Mouse (Mus musculus): ENCODE data around the gene Rimbp2.

Gene Rimbp2

DNA sequence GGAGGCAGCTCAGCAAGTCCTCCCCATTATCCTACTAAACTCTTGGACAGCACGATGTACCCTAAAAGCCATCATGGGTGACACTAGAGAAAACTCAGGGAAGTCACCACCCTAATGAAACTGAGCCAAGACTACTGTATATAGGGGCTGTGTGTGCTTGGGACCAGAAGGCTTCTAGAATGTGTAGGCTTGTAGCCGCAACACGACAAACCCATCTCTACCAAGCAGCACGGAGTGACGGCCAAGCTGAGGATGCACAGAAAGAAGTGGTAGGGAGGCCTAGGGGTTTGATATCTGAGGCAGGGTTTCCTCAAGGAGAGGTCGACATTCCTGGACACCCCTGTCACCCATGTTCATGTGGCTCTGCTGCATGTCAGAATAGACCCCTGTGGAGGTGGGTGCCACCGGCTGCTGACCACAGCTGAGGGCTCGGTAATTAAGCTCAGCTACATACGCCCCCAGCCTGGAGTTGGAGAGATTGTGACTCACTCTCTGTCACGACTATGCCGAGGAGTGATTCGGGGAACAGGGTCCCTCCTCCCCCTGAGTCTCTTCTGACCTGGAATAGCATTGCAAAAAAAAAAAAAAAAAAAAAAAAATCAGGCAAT, 106.7 kb downstream of the Rimbp2 start:
- DNase-seq (ENCODE audit: low read depth, low spot score) = no peak

DNA sequence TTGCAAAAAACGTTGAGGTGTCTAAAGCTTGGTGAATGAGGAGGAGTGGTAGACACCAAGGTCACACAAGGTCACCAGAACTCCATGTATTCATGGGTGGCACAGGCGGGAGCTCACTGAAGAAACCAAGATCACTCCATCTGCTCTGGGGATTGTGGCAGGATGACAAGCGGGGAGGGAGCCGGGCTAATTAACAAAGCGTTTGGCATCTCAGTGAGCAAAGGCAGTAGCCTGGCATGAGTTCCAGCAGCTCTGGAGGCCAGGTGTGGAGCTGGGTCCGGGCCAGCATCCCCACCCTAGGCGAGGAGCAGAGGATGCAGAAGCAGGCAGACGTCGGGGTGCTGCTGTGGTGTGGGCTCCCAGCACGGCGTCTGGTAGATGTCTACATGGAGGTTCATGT, 108.3 kb downstream of the Rimbp2 start:
- DNase-seq (ENCODE audit: low read depth, low spot score) = no peak

DNA sequence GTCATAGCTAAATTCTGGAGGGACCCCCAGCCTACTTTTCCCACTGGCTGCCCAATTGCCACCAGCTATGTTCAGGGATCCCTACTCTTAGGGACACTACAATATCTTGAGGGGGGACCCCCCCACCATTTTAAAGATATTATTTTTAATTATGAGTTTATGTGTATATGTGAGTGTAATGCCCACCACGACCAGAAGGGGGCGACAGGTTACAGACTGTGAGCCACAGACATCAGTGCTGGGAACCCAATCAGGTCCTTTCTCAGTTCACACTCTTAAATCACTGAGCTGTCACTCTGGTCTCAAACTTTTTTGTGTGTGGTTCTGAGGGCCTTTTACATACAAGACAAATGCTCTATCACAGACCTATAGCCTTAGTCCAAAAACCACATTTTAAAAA, 109.3 kb downstream of the Rimbp2 start:
- no peak for DNase-seq (ENCODE audit: low read depth, low spot score)

- no peak for DNase-seq (ENCODE audit: low read depth, low spot score)
Measured at GRCm38 (mm10) chr5:128841541-128841940, 111.7 kb downstream of the Rimbp2 start.

GRCm38 (mm10) chr5:128837045-128837444, 116.2 kb downstream of the Rimbp2 start:
- DNase-seq (ENCODE audit: low read depth, low spot score) = no peak

DNA sequence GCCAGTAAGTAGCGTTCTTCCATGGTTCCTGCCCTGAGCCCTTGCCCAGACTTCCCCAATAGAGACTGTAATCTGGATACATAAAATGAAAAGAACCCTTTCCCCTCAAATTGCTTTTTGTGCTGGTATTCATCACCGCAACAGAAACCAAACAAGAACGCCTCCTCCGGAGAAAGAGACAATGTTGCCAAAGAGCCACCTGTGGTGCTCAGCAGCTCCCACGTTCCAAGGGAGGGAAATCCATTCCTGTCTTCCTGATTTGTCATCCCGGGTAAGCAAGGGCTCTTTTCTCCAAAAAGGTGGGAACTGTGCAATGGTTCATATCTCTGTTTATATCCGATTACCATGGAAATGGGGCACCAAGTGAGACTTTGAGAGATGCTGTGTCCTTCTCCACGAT, 119.2 kb downstream of the Rimbp2 start:
- DNase-seq (ENCODE audit: low read depth, low spot score) = no peak

- no peak for DNase-seq (ENCODE audit: low read depth, low spot score)
Measured at GRCm38 (mm10) chr5:128822843-128823242, 130.4 kb downstream of the Rimbp2 start.

DNA sequence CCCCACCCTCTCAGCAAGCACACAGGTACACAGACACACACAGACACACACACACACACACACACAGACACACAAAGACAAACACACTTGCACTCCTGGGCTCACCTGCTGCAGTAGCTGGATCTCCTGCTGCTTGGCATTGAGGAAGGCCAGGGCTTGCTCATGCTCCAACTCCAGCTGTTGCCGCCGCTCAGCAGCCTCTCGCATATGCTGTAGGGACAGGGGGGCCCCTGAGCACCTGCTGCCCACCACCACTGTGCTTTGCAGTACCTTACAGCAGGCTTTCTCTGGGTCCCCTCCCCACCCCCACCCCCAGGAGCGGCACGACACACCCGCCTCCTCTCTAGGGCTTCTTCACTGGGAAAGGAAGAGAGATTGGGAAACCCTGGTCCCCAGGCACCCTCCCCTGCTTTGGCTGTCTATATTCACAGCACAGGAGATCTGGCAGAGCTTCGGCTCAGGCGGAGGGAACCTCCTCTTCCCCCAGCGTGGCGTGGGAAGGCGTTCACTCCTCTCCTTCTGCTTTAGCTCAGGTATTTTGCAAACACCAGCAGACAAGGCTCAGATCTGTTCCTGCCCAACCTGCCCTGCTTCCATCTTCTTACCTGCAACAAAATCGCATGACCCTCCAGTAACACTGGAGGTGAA, 133.5 kb downstream of the Rimbp2 start:
- no peak for DNase-seq (ENCODE audit: low read depth, low spot score)

- DNase-seq (ENCODE audit: low read depth, low spot score) = no peak
Measured at GRCm38 (mm10) chr5:128815629-128816028, 137.7 kb downstream of the Rimbp2 start.

DNA sequence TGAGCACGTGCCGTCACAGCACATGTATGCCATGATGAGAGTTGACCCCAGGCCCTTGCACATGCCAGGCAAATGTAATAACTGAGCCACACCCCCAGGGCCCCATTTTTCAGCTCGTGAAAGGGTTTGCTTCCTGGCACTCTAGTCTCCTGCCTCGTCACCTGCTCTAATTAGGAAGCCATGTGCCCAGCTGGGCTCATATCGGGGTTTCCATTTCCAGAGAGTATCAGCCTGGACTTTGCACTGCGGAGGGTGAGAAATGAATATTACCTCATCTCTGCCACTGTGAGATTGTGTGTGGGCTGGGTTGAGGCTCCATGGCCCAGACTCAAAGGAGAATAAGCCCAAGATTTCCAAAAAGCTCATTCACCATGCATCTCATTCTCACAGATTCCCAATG, 138.2 kb downstream of the Rimbp2 start:
- no peak for DNase-seq (ENCODE audit: low read depth, low spot score)

- no peak for DNase-seq (ENCODE audit: low read depth, low spot score)
Measured at GRCm38 (mm10) chr5:128813121-128813520, 140.2 kb downstream of the Rimbp2 start.

DNA sequence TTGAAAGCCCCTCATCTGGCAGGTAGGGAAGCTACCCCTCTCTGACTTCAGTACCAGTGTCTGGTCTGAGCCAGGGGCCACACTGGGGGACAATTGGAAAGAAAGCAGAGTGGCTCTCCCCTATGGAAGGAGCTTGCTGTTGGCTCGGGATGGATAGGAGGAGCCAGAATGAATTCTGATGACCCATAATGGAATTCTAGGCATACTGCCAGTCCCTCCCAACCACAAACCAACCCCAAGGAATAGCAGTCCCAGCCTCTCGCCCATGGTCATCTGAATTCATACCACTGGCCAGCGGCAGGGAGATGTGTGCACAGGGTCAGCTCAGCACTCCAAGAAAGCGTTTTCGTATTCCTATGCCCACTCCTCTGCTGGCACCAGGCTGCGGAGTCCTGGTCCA, 141.9 kb downstream of the Rimbp2 start:
- DNase-seq (ENCODE audit: low read depth, low spot score) = no peak

DNA sequence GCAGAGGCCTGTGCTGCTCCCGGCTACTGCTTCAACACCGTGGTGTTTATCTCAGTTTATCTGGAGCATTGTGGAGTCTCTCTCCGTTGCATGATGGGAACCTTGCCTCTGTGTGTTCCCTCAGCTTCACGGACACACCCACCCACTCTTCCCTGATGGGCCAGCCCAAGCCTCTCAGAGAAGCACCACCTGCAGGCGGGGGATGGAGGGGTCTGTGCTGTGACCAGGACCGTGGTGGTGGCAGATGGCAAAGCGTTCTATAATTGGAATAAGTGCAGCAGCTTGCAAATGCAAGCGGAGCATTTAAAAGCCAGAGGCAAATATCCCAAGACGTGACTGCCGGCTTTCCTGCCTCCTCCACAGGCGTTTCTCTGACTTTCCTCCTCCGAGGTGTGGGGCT, 143.3 kb downstream of the Rimbp2 start:
- no peak for DNase-seq (ENCODE audit: low read depth, low spot score)

DNA sequence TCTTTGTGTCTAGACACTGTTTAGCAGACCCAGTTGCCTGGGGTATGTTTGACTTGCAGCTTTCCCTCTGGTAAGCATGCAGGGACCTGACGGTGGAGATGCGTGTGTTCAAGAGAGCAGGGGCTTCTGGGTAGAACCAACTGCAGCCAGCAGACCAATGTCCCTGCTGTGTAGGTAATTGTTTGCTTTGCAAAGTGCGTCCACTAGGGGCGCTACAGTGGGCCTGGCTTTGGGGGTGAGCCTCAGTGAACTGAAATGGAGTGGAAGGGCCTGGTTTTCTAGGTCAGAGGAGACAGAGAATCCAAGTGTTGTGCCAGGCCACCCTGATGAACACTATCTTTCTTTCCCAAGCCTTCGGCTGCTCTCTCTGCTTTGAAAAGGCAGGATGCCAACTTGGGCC, 143.9 kb downstream of the Rimbp2 start:
- no peak for DNase-seq (ENCODE audit: low read depth, low spot score)

- DNase-seq (ENCODE audit: low read depth, low spot score) = no peak
Measured at GRCm38 (mm10) chr5:128808547-128809182, 144.6 kb downstream of the Rimbp2 start.

- no peak for DNase-seq (ENCODE audit: low read depth, low spot score)
Measured at GRCm38 (mm10) chr5:128807408-128807807, 145.9 kb downstream of the Rimbp2 start.

DNA sequence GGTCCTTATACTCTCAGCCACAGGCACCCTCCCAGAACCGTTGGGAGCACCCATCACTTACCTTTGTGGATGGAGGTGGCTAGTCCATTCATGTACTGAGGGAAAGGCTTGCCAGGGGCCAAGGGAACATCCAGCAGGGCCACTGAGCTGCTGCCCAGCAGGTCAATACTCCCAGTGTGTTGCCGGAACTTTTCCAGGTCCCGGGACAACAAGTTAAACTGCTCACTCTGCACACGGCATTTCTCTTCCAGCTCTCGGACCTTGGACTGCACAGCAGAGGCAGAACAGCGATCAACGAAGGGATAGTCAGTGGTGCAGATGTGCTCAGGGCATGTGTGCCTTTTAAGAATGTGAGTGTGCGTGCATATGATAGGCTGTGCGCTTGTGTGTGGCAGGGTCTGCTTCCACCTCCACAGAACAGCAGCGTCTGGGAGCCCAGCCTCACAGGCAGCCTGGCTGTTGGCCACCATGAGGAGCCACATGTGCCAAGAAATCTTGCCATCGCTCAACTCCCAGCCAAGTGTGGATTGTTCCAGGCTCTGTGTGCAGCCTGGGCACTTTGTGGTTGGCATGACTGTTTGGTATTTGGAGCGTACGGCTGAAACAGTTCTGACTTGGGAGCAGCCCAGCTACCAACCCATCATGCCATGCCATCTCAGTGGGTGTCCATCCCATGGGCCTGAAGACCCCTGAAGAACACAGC, 146.8 kb downstream of the Rimbp2 start:
- no peak for DNase-seq (ENCODE audit: low read depth, low spot score)

DNA sequence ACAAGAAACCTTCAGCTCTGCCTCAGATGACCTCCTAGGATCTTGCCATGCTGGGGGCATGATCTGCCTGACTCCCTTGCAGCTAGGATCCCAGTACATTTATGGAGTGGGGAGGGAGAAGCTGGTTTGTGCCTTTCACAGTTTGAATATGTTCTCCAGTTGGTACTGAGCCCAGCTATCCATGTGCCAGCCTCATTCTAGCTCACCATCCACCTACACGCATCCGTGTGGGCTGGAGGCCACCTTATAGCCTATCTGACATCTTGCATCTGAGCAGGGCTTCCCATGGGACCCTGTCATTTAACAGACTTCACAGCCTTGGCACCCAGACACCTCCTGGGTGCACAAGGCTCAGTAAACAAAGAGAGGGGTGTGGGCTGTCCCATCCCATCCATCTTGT, 148.2 kb downstream of the Rimbp2 start:
- DNase-seq (ENCODE audit: low read depth, low spot score) = no peak

DNA sequence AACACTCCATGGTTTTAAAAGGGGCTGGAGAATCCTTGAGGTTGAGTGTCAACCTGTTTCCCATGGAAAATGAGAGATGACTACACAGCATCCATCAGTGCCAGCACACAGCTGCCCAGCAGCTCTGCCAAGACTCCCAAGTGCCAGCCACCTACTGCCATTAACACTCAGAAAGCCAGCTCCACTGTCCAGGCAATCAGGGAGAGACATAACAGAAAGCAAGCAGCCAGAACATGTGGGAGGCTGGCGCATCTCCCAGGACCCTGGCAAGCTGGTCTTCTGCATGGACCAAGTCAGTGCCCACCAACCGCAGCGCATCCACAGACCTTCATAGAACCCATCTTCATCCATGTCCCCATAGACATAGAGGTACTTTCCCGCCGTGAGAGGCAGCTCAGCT, 152.7 kb downstream of the Rimbp2 start:
- DNase-seq (ENCODE audit: low read depth, low spot score) = no peak

- no peak for DNase-seq (ENCODE audit: low read depth, low spot score)
Measured at GRCm38 (mm10) chr5:128781621-128782020, 171.7 kb downstream of the Rimbp2 start.

DNA sequence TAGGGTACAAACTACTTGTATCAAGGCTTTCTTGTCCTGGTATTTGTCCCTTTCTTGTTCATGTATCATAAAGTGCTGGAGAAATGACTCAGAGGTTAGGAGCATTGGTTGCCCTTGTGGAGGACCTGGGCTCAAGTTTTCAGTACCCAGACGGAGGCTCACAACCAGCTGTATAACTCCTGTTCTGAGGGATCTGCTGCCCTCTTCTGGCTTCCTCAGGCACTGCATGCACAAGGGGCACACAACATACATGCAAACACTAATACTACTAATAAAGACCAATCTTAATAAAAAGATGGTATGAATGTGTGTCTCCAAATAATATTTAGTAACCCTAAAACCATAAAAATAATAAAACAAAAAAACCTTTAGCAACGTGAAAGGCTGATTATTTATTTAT, 176.9 kb downstream of the Rimbp2 start:
- DNase-seq (ENCODE audit: low read depth, low spot score) = no peak

DNA sequence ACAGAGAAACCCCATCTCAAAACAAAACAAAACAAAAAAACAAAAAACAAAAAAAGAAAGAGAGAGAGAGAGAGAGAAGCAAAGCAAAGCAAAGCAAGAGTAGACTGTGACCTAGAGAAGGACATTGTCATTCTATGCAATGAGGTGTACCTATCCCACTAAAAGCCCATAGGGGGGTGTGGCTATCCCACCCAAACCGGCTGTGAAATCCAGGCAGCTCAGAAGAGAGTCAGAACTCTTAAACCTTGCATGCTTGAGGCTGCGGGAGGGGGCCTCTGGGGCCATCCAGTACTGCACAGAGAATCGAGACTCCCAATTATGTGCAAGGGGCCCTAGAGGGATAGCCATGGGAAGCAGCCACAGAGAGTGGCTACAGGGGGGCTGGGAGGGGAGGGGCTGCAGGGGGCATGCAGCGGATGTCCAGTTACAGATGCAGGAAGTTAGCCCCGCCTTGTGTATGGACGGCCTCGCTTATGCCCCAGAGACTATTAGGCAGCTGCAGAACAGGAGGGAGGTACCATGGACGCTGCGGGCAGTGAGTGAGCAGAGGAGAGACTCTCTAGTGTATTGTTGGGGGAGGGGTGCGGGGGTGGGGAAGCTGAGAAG, 184.2 kb downstream of the Rimbp2 start:
- no peak for DNase-seq (ENCODE audit: low read depth, low spot score)
